Mouse (Mus musculus) T-helper 17 cell (primary cell): ENCODE measurements around the gene Spns1.
"Not testable (repeated sequence)": the region's sequence is repeated elsewhere in the genome, so short reads cannot be mapped to it uniquely, and the experiment has no call there.

Experiments
- in situ Hi-C, 2 experiments: fragments of 300-600 bp; cut with MboI, MseI; formaldehyde crosslinking; loops; 1 replicate in 1 of 2; 2 replicates in 1 of 2; pipeline ENCODE4 v1.15.1; 2025; ENCODE audit warnings: high pct_unique_total_duplicates in 2 of 2

The Spns1 gene

DNA sequence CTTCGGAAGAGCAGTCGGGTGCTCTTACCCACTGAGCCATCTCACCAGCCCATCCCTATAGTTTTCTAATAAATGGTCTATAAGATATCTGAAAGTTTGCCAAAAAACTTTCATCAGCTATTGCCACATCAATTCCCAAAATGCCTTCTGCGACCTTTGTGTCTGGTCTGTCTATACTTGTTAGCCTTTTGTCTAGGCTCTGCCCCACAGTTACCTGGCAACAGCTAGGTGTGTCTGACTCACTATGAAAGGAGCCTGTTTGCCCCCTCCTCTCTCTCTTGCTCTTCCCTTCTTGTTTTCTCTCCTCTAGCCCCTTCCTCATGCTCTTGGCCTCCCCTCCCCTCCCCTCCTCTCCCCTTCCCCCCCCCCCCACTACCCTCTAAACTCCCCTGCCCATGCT, 31.7 kb downstream of the Spns1 start:
- in situ Hi-C loops: no loop called here

DNA sequence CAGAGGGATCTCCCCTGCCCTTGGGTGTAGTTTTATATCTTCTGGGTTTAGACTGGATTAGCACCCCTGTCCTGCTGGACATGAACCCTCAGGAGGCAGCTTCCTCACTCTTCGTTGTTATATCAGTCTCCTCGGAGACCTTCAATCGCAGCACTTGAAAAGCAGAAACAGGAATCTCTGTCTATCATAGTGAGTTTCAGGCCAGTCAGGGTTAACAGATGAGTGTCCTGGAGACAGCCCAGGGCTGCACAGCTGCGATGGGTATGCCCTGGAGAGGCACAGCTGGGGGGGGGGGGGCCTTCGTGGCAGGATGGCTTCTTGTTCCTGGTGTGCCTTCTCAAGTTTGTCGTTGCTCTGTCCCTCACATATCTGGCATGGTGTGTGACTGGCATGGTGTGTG, 36.4 kb downstream of the Spns1 start:
- in situ Hi-C loops: no loop called here

DNA sequence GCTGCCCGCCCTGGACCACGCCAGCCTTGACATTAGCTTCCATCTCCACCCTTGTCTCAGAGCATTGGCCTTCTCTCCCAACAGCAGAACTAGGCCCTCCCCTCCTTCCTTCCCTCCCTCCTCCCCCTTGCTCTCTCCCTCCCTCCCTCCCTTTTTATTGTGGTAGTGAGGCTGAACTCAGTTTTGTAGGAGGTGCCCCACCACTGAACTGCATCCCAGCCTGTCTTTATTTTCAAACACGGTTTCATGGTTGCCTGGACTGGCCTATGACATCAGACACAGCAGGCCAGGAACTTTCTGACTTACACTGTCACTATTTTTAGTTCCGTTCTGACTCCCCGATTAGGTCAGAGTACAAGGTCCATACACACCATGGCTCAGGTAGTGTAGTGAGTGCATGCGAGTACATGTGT, 37.0 kb downstream of the Spns1 start:
- in situ Hi-C loops: no loop called here

DNA sequence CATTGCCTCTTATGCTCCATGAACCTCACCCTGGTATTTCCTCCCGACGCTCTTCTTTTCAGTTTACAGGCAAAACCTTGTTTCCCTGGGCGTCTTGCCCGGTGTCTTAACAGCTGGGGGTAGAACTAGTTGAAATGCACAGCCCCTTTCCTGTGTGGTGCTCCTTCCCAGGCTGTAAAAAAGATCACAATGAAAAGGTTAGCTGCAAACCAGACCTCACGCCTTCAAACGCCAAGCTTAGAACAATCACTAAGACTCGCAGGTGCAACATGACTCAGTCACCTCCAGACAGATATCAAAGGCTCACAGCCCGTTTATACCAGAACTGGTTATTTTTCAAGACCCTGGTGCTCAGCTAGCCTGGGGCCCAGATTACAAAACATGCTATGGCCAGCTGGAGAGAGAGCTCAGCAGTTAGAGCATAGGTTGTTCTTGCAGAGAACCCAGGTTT, 37.7 kb downstream of the Spns1 start:
- in situ Hi-C loops: no loop called here

DNA sequence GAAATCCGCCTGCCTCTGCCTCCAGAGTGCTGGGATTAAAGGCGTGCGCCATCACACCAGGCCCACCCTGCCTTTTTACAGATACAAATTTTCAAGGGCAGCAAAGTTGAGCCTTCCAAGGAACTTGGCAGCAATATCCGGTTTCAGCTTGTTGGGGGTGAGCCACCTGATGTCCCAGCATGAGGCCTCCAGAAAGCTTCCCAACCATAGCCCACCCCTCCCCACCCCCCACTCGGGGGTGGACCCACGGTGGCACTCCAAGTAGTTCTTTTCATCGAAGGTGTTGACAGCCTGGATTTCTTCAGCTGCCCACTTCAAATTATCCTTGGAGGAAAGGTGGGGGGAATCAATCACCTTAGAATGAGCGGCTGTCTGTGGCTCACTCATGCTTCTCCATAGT, 38.3 kb downstream of the Spns1 start:
- in situ Hi-C loops: no loop called here

DNA sequence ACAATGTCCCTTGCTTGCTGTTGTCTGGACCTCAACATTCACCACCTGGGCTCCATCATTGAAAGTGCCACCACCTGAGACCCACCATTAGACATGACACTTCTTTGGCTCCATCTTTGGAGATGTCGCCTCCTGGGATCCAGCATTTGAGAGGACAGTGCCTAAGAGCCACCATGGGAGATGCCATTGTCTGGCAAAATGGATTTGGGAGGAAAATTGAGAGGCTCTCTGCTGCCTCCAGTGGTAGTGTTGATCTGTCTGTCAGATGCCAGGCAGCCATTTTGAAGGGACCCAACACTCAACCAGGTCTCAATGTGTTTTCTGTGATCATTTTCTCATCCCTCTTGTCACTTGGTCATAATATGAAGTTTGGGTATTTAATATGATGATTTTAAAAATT, 41.7 kb downstream of the Spns1 start:
- in situ Hi-C loops: no loop called here

DNA sequence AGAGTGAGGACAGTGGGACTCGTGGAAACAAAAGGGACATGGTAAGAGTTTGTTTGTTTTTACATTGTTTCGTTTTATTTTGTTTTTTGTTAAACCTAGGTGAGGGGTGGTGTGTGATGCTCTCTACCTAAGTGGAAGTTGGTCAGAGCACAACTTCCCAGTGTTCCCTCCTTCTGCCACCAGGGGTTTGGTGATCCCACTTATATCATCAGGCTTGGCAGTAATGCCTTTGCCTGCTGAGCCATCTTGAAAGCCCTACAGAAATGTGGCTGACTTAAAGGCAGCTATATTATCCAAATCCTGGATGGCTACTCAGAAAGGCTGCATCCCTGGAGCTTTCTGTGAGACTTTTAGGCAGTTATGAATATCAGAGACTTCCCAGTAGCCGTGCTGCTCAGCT, 44.6 kb downstream of the Spns1 start:
- in situ Hi-C loops: loop anchor here (5.0 kb wide), 1 partner anchor 40 kb away; no protein-coding TSS in a partner anchor

DNA sequence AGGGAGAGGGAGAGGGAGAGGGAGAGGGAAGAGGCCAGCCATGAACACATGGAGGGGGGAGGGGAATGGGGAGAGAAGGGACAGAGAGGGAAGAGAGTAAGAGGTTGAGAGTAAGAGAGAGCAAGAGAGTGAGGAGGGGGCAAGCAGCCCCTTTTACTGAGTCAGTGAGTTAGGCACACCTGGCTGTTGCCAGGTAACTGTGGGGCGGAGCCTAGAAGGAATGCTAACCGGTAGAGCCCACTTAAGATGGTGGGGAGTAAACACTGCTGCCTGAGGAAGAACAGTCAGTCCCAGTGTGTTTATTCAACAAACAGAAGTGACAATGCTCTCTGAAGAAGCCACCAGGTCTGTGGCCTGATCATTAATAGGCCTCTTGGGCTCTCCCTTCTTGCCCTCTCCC, 46.6 kb downstream of the Spns1 start:
- in situ Hi-C loops: loop anchor here (5.0 kb wide), 1 partner anchor 42 kb away; no protein-coding TSS in a partner anchor

DNA sequence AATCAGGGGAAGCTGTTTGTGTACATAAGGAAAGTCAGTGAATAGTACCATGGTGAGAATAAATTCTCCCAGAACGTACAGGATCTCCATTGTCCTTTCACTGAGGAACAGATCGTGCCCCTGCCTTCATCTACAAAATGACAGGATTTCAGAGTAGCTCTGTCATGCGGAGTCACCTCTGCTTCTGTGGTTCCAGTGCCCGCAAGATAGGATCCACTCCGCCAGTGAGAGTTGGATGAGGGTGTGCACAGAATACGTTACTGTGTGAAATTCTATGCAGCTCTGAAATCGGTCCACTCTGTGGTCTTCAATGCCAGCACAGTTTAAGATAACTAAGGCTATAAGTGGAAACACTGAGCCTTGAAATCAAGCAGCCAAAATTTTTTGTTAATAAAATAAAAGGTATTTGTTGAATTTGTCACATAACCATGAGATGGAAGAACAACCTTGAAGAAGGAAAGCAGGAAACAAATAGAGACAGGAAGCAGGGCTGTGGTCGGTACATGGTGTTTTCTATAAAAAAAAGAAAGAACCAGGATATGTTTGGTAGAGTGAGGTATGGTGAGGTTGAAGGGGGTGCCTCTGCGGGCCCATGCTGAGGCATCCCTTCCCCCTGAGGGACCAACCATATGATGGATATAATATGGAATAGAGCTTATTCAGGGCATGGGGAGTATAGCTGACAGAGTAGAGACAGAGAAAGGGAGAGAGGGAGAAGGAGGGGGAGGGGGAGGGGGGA, 47.2 kb downstream of the Spns1 start:
- in situ Hi-C loops: loop anchor here (5.0 kb wide), 1 partner anchor 42 kb away; no protein-coding TSS in a partner anchor

DNA sequence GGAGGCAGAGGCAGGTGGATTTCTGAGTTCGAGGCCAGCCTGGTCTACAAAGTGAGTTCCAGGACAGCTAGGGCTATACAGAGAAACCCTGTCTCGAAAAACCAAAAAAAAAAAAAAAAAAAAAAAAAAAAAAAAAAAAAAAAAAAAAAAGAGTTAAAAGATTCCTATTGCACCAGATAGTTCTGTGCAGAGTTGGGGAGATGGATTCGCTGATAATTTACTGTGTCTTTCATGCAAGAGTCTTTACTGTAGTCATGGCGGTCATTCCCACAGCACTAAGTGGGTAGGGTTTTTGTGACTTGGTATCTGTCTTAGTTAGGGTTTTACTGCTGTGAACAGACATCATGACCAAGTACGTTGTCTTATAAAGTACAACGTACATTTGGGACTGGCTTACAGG, 48.4 kb downstream of the Spns1 start:
- in situ Hi-C loops: not testable (repeated sequence)

DNA sequence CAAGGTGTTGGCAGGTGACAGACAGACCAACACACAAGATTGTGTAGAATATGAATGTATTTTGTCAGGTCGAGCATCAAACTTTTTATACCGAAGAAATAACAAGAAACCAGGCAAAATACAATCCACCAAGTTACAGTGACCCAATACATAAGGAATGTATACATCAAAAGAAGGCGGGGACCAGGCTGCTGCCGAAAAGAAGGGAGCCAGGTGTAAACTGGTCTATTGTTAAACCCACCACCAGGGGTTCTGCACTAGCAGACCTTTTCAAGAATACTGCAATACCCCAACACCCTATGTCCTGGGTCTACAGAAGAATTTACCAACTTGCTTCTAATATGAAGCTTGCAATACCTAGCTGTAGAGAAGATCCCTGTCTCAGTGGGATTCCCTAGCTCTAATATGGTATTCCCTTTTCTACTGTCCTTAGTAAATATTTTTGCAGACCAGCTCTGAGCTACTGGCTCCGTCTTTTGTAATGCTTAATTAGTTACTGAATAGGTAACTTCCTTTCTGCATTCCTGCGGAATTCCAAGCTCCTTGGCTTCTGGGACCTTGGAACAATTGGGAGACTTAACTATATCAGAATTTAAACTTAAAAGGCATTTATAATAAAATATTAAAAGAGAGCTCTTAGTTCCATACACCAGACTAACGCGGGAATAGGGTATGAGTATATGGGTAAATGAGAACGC, 51.5 kb downstream of the Spns1 start:
- in situ Hi-C loops: not testable (repeated sequence)

DNA sequence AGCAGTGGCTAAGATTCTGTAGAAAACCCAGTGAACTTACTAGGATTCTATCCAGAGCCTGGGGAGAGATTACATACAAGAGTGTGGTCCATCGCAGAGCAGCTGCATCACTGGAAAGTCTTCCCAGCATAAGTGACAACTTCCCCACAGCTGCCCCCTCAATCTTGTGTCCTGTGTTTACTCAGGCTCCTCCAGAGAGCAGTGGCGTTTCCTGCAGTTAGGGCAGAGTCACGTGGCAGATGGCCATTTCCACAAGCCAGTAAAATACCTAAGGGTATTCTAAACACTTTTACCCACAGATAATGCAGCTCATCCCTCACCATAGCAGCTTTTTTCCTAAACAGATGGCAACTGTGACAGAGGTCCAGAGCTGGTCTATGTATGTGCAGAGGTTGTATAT, 52.5 kb downstream of the Spns1 start:
- in situ Hi-C loops: no loop called here

DNA sequence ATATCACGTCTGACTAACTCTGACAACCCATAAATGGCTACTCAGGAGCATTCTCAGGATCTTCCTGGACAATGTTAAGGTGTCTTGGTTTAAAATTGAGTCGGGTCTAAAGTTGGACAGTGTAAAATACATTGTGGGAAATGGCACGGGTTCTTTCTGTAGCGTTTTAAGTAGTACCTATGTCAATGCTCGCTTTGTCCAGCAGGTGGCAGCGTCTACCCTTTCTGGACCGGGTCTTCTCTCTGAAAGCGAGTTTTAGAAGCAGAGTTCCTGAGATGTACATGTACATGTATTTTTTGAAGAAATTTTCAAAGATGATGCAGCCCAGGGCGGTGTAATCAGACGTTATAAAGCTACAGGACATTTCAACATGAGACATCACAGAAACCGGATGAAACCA, 53.5 kb downstream of the Spns1 start:
- in situ Hi-C loops: no loop called here
